ENCODE assay signal across 26 mouse cellular contexts in genomic region chr1:84628244-84628643, GRCm38 (mm10).
"Had no signal": no experiment of that assay in that cellular context is flagged by ENCODE, and none has a peak within 500 bp of the region (broad histone marks: within the 10 kb centered on the region; RNA-seq: fewer than 3 reads in every experiment).

No protein-coding gene starts in this region.

- H3K4me1 ChIP-seq: heart, embryonic 15.5 days; kidney, embryonic 15.5 days; limb, embryonic 13.5 days; limb, embryonic 15.5 days; liver, embryonic 12.5 days had no signal

- DNase-seq: gastrocnemius, postnatal 14 days; gastrocnemius, postnatal 36 days; heart, adult 11 months; heart, adult 2 months; heart, postnatal 14 days; heart, postnatal 36 days; kidney, adult 11 months; kidney, adult 2 months; kidney, adult 9 months; kidney, postnatal 14 days; kidney, postnatal 36 days; layer of hippocampus, adult 9-11 months; layer of hippocampus, postnatal 36 days; left cerebral cortex, postnatal 4 days had no signal

- H3K36me3 ChIP-seq: heart, embryonic 13.5 days; heart, embryonic 15.5 days; hindbrain, embryonic 13.5 days; hindbrain, embryonic 15.5 days; kidney, embryonic 15.5 days; limb, embryonic 13.5 days; limb, embryonic 15.5 days; liver, embryonic 12.5 days had no signal

- H3K9ac ChIP-seq: heart, embryonic 13.5 days; heart, embryonic 15.5 days; hindbrain, embryonic 13.5 days; hindbrain, embryonic 15.5 days; kidney, embryonic 15.5 days; limb, embryonic 13.5 days; limb, embryonic 15.5 days; liver, embryonic 12.5 days had no signal

- H3K27ac ChIP-seq: heart, adult 2 months; heart, embryonic 13.5 days; heart, embryonic 15.5 days; hindbrain, embryonic 13.5 days; hindbrain, embryonic 15.5 days; hindbrain, postnatal 0 days; kidney, embryonic 15.5 days; kidney, postnatal 0 days; limb, embryonic 13.5 days; limb, embryonic 15.5 days; liver, embryonic 12.5 days had no signal

- H3K27me3 ChIP-seq: heart, embryonic 13.5 days; heart, embryonic 15.5 days; hindbrain, embryonic 13.5 days; hindbrain, embryonic 15.5 days; kidney, embryonic 15.5 days; limb, embryonic 15.5 days; liver, embryonic 12.5 days had no signal

- H3K4me2 ChIP-seq: heart, embryonic 11.5 days; heart, embryonic 13.5 days; heart, embryonic 15.5 days; hindbrain, embryonic 13.5 days; hindbrain, embryonic 15.5 days; kidney, embryonic 15.5 days; limb, embryonic 13.5 days; limb, embryonic 15.5 days; liver, embryonic 12.5 days had no signal

- ATAC-seq: hindbrain, postnatal 0 days; intestine, embryonic 16.5 days; liver, embryonic 12.5 days had no signal

- H3K4me3 ChIP-seq: heart, adult 2 months; heart, embryonic 13.5 days; heart, embryonic 15.5 days; hindbrain, embryonic 13.5 days; hindbrain, embryonic 15.5 days; kidney, embryonic 15.5 days; limb, embryonic 13.5 days; limb, embryonic 15.5 days; liver, embryonic 12.5 days had no signal

- H3K9me3 ChIP-seq: heart, embryonic 13.5 days; heart, embryonic 15.5 days; hindbrain, embryonic 13.5 days; hindbrain, embryonic 15.5 days; kidney, embryonic 15.5 days; limb, embryonic 13.5 days; limb, embryonic 15.5 days; liver, embryonic 12.5 days had no signal
